Mouse (Mus musculus): Measurements from ENCODE around the gene Hsp90aa1. TPM values are rescaled to one million over a fixed set of nuclear protein-coding genes. Genes with fewer than 3 reads are reported as not detected.
"Not testable (repeated sequence)": the region's sequence is repeated elsewhere in the genome, so short reads cannot be mapped to it uniquely, and the experiment has no call there.

Gene Hsp90aa1
- total RNA-seq (2021) = 1,000 to 10,000 TPM in 1 of 2 experiments, 100 to 1,000 TPM in 1; 981 to 1,007 TPM
- long read RNA-seq, experiment 1, transcript Hsp90aa1-202 (11 exons, 3,281 nt) = major isoform, 435 of 694 reads
- long read RNA-seq, experiment 1, partial matches to known transcripts = 182 of 694 reads
- long read RNA-seq, experiment 1, other reads (novel, unspliced or antisense) = 77 of 694 reads
- long read RNA-seq, experiment 2, transcript Hsp90aa1-202 (11 exons, 3,281 nt) = major isoform, 341 of 496 reads
- long read RNA-seq, experiment 2, partial matches to known transcripts = 112 of 496 reads
- long read RNA-seq, experiment 2, other reads (novel, unspliced or antisense) = 41 of 496 reads

GRCm38 (mm10) chr12:110702556-110702955 lies at the start of gene Hsp90aa1:
Gene Hsp90aa1, minus strand, starts transcription at chr12:110702728.
- no peak for DNase-seq (ENCODE audit: low spot score in 2 of 2)

- DNase-seq (ENCODE audit: low spot score in 2 of 2) = no peak
These were observed 48.4 kb upstream of the Hsp90aa1 start for GRCm38 (mm10) chr12:110750770-110751439.

GRCm38 (mm10) chr12:110738158-110738921 lies 35.8 kb upstream of the Hsp90aa1 start:
- peak in 1 of 2 experiments; percentile 5 for DNase-seq (ENCODE audit: low spot score in 2 of 2)

- DNase-seq (ENCODE audit: low spot score in 2 of 2) = peak; percentile 97 to 98
These were observed 34.9 kb upstream of the Hsp90aa1 start, which contains the start of gene Wdr20 for GRCm38 (mm10) chr12:110737170-110738157. Gene Wdr20, plus strand, starts transcription at chr12:110737944.

GRCm38 (mm10) chr12:110736641-110737040 lies 34.1 kb upstream of the Hsp90aa1 start:
- no peak for DNase-seq (ENCODE audit: low spot score in 2 of 2)

- not testable (repeated sequence) for DNase-seq (ENCODE audit: low spot score in 2 of 2)
These were observed 30.7 kb upstream of the Hsp90aa1 start for GRCm38 (mm10) chr12:110733254-110733653.

GRCm38 (mm10) chr12:110726428-110726827 lies 23.9 kb upstream of the Hsp90aa1 start:
- DNase-seq (ENCODE audit: low spot score in 2 of 2) = no peak

- no peak for DNase-seq (ENCODE audit: low spot score in 2 of 2)
These were observed 23.0 kb upstream of the Hsp90aa1 start for GRCm38 (mm10) chr12:110725489-110725888.

- DNase-seq (ENCODE audit: low spot score in 2 of 2) = no peak
These were observed 22.5 kb upstream of the Hsp90aa1 start for GRCm38 (mm10) chr12:110725051-110725450.

- DNase-seq (ENCODE audit: low spot score in 2 of 2) = no peak
These were observed 13.5 kb upstream of the Hsp90aa1 start for GRCm38 (mm10) chr12:110716004-110716403.

- DNase-seq (ENCODE audit: low spot score in 2 of 2) = no peak
These were observed 11.7 kb upstream of the Hsp90aa1 start for GRCm38 (mm10) chr12:110714215-110714614.

GRCm38 (mm10) chr12:110713784-110714183 lies 11.3 kb upstream of the Hsp90aa1 start:
- DNase-seq (ENCODE audit: low spot score in 2 of 2) = no peak

GRCm38 (mm10) chr12:110711270-110711669 lies 8.7 kb upstream of the Hsp90aa1 start:
- DNase-seq (ENCODE audit: low spot score in 2 of 2) = no peak

GRCm38 (mm10) chr12:110707451-110707850 lies 4.9 kb upstream of the Hsp90aa1 start:
- DNase-seq (ENCODE audit: low spot score in 2 of 2) = no peak

- peak in 1 of 2 experiments; percentile 27 for DNase-seq (ENCODE audit: low spot score in 2 of 2)
These were observed 4.1 kb upstream of the Hsp90aa1 start for GRCm38 (mm10) chr12:110706337-110707231.

- not testable (repeated sequence) for DNase-seq (ENCODE audit: low spot score in 2 of 2)
These were observed 2.9 kb upstream of the Hsp90aa1 start for GRCm38 (mm10) chr12:110705419-110705818.

- no peak for DNase-seq (ENCODE audit: low spot score in 2 of 2)
These were observed 1.2 kb upstream of the Hsp90aa1 start for GRCm38 (mm10) chr12:110703682-110704081.

GRCm38 (mm10) chr12:110703008-110703471 lies 512 bp upstream of the Hsp90aa1 start:
- DNase-seq (ENCODE audit: low spot score in 2 of 2) = peak; percentile 83 to 93

GRCm38 (mm10) chr12:110701363-110701762 lies 1.2 kb downstream of the Hsp90aa1 start:
- DNase-seq (ENCODE audit: low spot score in 2 of 2) = not testable (repeated sequence)
